Mouse (Mus musculus) erythroblast, adult 5-6 weeks (primary cell): ENCODE data around the gene Gm28308. TPM values are rescaled to one million over a fixed set of nuclear protein-coding genes. Genes with fewer than 3 reads are reported as not detected.

ENCODE experiments used
- ATAC-seq: replicated peaks from 2 replicates; pipeline ENCODE4 v1.8.0; 2016; ENCODE audit warnings: moderate number of reproducible peaks, mild to moderate bottlenecking, moderate TSS enrichment, inconsistent platforms; ENCODE audit not compliant: poor library complexity, low FRiP score, severe bottlenecking
- total RNA-seq, 2 experiments: library from RNA; stranded (forward) in 1 of 2; stranded (reverse) in 1 of 2; fragments of 150-400 nt in 1 of 2; fragments of 200-764, 138-1000 nt in 1 of 2; gene quantifications; 2 replicates each; pipeline versions ENCODE4 v1.2.3 to v1.2.4; 2015 to 2017; ENCODE audit warnings: low replicate concordance in 2 of 2

Gm28308 gene
- total RNA-seq, 2 experiments from 2014 or later, result not detected

DNA sequence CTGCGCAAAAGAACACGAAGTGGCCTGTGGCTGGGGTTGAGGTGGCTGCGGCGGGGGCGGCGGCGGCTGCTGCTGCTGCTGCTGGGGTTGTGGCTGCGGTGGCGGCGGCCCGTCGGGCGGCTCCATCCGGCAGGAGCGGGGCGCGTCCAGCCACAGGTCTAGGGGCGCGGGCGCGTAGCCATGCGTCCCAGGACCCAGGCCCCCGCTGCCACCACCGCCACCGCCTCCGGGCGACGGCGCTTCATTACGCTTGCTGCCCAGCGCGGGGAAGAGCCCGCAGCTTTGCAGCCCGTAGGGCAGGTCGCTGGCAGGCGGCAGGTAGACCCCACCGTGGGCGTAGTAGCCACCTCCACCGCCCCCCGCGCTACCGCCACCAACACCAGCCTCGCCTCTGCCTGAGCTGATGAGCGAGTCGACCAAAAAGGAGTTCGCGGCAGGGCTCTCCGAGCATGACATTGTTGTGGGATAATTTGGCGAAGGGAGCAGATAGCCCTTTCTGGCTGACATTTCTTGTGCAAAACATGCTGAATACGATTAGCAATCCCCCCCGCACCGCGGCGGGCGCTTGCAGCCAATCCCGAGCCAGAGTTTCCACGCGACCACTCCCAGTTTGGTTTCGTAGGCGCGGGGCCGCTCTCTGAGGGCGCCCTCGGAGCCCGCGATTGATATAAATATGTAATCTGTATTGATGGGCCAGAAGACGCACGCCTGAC, 21.4 kb upstream of the Gm28308 start:
- no peak for ATAC-seq

DNA sequence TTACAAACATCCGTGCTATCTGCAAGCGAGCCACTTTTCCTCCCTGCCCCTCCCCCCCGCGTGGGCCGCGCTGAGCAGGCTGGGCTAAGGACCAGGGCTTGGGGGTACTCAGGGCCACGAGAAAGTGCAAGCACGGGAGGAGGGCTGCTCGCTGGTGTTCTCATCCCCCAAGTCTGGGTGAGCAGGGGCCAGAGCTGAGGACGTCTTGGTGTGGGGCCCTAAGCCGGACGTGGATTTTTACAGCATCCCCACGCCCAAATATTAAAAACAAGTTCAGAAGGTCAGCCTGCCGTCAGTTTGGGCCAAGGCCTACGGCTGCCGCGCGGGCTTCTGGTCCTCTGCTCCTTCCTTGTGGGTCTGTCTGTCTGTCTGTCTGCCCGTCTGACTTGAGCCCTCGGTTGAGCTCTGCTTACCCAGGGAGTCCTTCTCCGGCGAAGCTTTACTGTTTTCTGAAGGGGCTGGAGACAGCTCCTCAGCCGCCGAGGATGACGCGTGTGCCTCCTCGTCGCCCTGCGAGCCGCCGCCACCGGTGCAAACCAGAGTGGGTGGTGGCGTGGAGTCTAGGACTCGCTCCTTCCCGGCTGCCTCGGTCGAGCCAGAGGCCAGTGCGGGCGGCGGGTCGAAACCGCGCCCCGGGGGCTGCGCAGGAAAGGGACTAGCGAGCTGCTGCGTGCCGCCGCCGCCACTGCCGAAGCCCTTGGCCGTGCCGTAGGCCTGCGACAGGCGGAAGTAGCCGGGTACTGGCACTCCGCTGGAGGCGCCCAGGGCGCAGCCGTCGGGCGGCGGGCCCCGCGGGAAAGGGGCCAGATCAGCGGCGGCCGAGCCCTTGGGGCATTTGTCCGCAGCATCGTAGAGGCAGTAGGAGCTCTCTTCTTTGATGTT, 20.6 kb upstream of the Gm28308 start:
- no peak for ATAC-seq

- no peak for ATAC-seq
Observed at GRCm38 (mm10) chr6:52232984-52233545, 19.9 kb upstream of the Gm28308 start.

DNA sequence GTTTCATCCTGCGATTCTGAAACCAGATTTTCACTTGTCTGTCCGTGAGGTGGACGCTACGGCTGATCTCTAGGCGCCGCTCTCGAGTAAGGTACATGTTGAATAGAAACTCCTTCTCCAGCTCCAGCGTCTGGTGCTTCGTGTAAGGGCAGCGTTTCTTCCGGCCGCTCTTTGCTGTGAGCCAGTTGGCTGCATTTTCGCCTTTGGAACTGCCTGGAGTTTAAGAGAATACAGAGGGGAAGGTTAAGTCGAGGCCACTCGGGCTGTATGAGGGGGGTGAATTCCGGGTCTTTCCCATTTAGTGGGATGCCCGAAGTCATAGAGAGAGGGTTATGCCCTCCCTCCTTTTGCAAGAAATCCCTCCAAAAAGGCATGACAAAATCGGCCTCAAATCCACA, 19.4 kb upstream of the Gm28308 start:
- no peak for ATAC-seq

GRCm38 (mm10) chr6:52231885-52232567, 18.9 kb upstream of the Gm28308 start:
- ATAC-seq, result no peak

DNA sequence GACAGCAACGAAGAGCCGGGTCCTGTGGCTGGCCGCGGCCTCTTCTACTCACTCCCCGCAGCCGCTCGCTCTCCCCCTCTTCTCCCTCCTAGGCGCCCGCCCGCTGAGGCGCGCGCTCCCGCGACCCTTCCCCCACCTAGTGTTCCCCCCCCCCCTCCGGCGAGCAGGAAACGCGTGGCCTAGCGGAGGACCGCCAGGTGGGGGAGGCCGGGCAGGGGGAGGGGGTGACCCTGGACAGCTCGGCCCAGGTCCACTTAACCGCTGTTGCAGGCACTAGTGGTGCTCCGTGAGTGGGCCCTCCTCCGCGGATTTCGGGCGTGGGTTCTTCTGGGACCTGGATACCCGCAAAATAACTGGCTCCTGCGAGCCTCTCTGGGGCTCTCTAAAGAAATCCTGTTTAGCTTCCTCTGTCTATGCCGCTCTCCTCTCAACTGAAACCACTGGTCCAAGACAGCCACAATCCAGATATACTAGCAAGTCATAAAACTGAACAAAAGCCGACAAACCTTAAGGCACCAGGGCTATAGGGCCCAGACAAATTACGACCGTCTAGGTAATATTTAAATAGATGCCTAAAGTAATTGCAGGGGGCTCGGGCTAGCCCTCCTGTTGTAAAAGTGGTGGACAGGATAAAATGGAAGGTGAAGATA, 17.5 kb upstream of the Gm28308 start, which contains the start of gene Hoxa9:
TSS of gene Hoxa9 (minus strand) at position 574 of the 650 bp plus-strand sequence.
- ATAC-seq, result no peak

- no peak for ATAC-seq
Observed at GRCm38 (mm10) chr6:52229558-52230416, 16.6 kb upstream of the Gm28308 start.

GRCm38 (mm10) chr6:52228475-52229465, 15.6 kb upstream of the Gm28308 start:
- no peak for ATAC-seq

- ATAC-seq, result no peak
Observed at GRCm38 (mm10) chr6:52227470-52228222, 14.5 kb upstream of the Gm28308 start.

- no peak for ATAC-seq
Observed at GRCm38 (mm10) chr6:52226569-52227257, 13.6 kb upstream of the Gm28308 start.

DNA sequence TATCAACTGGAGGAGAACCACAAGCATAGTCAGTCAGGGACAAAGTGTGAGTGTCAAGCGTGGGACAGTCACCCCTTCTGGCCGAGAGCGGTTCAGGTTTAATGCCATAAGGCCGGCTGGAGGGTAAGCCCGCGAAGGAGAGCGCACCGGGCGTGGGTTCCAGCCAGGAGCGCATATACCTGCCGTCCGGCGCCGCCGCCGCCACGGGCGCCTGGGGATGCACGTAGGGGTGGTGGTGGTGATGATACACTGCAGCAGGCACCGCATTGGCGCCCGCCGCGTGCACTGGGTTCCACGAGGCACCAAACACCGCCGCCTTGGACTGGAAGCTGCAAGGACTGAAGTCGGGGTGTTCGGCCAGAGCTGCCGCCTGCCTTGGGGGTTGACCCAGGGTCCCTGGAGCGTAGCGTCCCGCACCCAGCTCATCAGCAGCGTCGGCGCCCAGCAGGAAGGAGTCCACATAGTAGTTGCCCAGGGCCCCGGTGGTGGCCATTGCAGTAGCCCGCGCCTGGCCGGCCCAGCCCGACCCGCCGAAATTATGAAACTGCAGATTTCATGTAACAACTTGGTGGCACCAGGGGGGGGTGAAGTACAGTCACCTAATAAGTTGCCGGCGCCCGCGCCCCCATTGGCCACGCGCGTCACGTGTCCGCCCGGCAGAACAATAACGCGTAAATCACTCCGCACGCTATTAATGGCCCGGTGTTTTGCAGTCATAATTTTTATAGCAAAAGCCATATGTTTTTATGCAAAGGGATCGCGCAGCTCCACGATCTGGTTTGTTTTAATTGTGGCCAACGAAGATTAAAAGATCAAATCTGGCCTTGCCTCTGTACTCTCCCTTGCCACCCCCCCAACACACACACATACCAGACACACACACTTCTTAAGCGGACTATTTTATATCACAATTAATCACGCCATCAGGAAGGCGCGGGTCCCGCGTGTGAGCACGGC, 12.8 kb upstream of the Gm28308 start:
- ATAC-seq, result no peak

DNA sequence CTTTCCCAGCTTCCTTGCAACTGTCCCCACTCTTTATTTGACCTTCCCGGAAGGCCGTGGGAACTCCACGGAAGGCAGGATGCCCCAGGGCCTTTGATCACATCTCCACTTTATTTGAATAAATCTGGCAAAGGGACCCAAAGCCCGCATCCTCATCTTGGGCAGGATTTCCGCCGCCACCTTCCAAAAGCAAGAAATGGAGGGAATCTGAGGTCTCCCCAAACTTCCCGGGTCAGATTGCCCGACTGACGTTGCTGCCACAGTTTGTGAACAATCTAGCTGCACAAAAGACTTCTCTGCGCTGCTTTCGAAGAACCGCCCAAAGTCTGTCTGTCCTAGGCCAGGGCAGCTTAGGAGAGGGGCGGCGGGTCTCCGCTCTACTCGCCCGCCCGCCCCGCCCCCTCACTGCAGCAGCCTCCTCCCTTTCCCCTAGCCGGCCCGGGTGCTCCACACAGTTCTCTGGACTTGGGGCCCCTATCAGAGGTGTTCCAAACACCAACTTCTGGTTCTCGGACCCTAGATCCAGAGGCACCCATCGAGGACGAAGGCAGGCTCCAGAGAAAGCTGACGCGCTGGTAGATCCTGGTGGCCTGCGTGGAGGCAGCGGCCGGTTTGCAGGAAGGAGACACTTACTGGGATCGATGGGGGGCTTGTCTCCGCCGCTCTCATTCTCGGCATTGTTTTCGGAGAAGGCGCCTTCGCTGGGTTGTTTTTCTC, 11.9 kb upstream of the Gm28308 start:
- ATAC-seq, result no peak

DNA sequence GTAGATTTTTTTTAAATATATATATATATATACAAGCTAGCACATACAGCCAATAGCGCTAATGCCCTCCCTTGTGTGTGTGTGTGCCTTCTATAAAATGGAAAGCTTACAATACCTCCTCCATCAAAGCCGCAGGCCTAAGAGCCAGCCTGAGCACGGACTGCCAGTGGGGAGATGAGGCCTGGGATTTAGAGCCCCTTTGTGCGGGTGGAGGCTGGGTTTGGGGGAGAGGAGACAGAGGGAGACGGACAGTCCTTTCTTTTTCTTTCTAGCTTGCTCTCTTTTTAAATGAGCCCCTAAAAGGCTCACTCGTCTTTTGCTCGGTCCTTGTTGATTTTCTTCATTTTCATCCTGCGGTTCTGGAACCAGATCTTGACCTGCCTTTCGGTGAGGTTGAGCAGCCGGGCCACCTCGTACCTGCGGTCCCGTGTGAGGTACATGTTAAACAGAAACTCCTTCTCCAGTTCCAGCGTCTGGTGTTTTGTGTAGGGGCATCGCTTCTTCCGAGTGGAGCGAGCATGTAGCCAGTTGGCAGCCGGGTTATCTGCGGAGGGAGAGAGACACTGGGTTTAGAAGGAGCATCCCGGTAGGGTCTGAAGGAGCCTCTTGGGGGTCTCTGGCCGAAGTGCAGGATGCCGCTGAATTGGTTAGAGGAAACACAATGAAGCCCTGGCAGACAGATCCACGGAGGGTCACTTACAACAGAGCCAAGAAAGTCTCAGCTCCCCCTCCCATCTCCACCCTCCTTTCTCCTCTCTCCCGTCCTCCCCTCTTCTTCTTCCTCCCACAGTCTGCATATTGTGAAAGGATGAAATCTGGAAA, 11.0 kb upstream of the Gm28308 start:
- ATAC-seq, result no peak

DNA sequence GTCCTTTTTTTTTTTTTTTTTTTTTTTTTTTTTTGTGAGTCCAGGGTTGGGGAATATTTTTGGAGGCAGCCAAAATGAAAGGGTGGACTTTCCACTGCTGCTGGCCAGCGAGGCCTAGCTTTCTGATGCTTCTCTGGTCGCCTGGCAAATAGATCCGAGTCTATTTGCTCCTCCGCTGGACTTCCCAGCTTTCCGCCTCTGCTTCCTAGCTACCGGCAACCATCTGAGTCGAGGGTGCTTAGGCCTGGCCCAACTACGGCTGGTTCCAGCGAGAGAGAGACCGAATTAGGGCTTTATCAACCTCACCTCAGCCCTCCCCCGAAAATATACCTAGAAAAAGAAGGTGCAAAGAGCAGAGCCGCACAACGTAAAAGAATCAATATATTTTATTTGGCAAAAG, 9.6 kb upstream of the Gm28308 start:
- no peak for ATAC-seq
